Mouse (Mus musculus) stomach, postnatal 0 days (tissue): ENCODE data around the gene Lpp.

ENCODE experiments used
- CTCF ChIP-seq: IDR thresholded peaks from 2 replicates; pipeline ENCODE4 v1.5.1; 2016; ENCODE audit warnings: antibody characterized with exemption, low read depth, mild to moderate bottlenecking, moderate library complexity
- EP300 ChIP-seq: optimal IDR thresholded peaks from 2 replicates; pipeline ENCODE3; 2016; ENCODE audit warnings: antibody characterized with exemption

DNA sequence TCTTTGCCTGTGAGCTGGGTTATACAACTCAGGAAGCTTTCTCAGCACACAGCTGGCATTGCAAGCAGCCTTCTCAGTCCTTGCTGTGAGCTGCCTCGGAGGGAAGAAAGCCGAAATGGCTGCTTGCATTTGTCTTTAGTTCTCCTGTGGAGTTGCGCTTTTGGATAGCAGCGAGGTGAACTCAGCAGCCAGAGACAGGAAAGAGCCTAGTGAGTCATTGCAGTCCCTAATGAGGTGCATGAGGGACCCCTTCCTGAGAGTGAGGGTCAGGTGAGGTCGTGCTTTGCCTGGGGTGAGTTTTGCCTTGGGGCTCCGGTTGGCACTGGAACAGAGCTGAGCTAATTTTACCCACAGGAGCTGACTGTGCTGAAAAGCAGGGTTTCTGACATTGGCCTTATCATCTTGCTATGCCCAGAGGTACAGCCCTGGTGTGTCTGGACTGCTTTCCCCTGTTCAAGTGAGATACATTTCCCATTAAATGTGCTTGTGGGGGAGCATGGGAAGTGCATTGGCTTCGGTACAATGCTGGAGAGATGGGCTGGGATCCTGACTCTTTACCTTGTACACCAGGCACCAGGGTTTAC is 41.3 kb downstream of the Lpp start:
- TF ChIP-seq CTCF: no peak
- TF ChIP-seq EP300: no peak
